Mouse (Mus musculus) heart, embryonic 11.5 days (tissue): ENCODE results near the gene Adad2. TPM values are rescaled to one million over a fixed set of nuclear protein-coding genes. Genes with fewer than 3 reads are reported as not detected.

ENCODE experiments used
- ATAC-seq: fragments of 200-750 bp; cut with Nextera tagmentation; replicated peaks from 2 replicates; pipeline ENCODE4 v1.8.0; 2017; ENCODE audit warnings: moderate library complexity; ENCODE audit not compliant: insufficient number of reproducible peaks, low FRiP score, low TSS enrichment
- H3K27ac ChIP-seq: fragments of 300-500 bp; sonication (generic); 2 replicates; pipeline ENCODE4 v1.5.1; 2014; ENCODE audit warnings: mild to moderate bottlenecking, low read depth, low read length
- H3K27me3 ChIP-seq: fragments of 300-500 bp; sonication (generic); 2 replicates; pipeline ENCODE4 v1.6.1; 2014; ENCODE audit warnings: mild to moderate bottlenecking, low read length, mixed read lengths; ENCODE audit not compliant: control insufficient read depth, insufficient read depth
- H3K36me3 ChIP-seq: fragments of 300-500 bp; sonication (generic); 2 replicates; pipeline ENCODE4 v1.6.1; 2014; ENCODE audit warnings: mild to moderate bottlenecking, low read length, moderate library complexity, mixed read lengths; ENCODE audit not compliant: control insufficient read depth, insufficient read depth
- H3K4me1 ChIP-seq: fragments of 300-500 bp; sonication (generic); 2 replicates; pipeline ENCODE4 v1.6.1; 2014; ENCODE audit warnings: low read length; ENCODE audit not compliant: control insufficient read depth, insufficient read depth
- H3K4me2 ChIP-seq: fragments of 300-500 bp; sonication (generic); 2 replicates; pipeline ENCODE4 v1.6.1; 2014; ENCODE audit warnings: mild to moderate bottlenecking, moderate library complexity
- H3K4me3 ChIP-seq: fragments of 300-500 bp; sonication (generic); 2 replicates; pipeline ENCODE4 v1.5.1; 2014; ENCODE audit warnings: low read depth, low read length
- H3K9ac ChIP-seq: fragments of 300-500 bp; sonication (generic); 2 replicates; pipeline ENCODE4 v1.6.1; 2014; ENCODE audit warnings: mild to moderate bottlenecking, low read depth, low read length, moderate library complexity
- H3K9me3 ChIP-seq: fragments of 300-500 bp; sonication (generic); replicated peaks from 2 replicates; pipeline ENCODE4 v1.6.1; 2016; ENCODE audit warnings: low read length; ENCODE audit not compliant: control insufficient read depth
- WGBS: fragments of 180-500 bp; shearing (Covaris S2); extraction: QIAGEN DNeasy Blood & Tissue Kit; methylation state at CpG from one replicate; pipeline ENCODE4 v1.1.7; 2014; ENCODE audit not compliant: insufficient replicate concordance; 5-methylcytosine and 5-hydroxymethylcytosine counted together
- polyA plus RNA-seq: library from polyadenylated mRNA; unstranded; fragments of >200 nt; fragmentation: Nextera tagmentation; extraction: Ambion mirVana; gene quantifications from 2 replicates; pipeline ENCODE4 v1.2.1, GENCODE M21; 2014

Gene Adad2
- polyA plus RNA-seq, 1 experiment from 2014 or later, result not detected

- Histone ChIP-seq H3K27ac (no peak overlapping the region), H3K9ac (no peak overlapping the region), H3K4me1 (peaks cover 10% of the 10 kb centered on the region), H3K4me2 (no peak overlapping the region), H3K9me3 (no peaks in the 10 kb centered on the region), H3K36me3 (no peaks in the 10 kb centered on the region), H3K27me3 (peaks cover 5% of the 10 kb centered on the region), H3K4me3 (no peak overlapping the region)
- WGBS, result 91% methylated on average over 7 of the region's 7 CpGs
- no peak for ATAC-seq
These were observed 21.1 kb upstream of the Adad2 start for GRCm38 (mm10) chr8:119591456-119591855.

GRCm38 (mm10) chr8:119603771-119604170 lies 8.8 kb upstream of the Adad2 start:
- Histone ChIP-seq H3K4me1 (peaks cover 8% of the 10 kb centered on the region), H3K27ac (no peak overlapping the region), H3K9me3 (no peaks in the 10 kb centered on the region), H3K27me3 (no peaks in the 10 kb centered on the region), H3K9ac (0 out of 2 replicates have a peak overlapping the region, but pooled peaks have one; percentile 82), H3K4me3 (peak overlapping the region; percentile 75; the same call in 1 of the 2 replicates), H3K36me3 (peaks cover 26% of the 10 kb centered on the region), H3K4me2 (peak overlapping the region; percentile 74)
- no peak; the same call in 1 of the 2 replicates for ATAC-seq
- WGBS, result 93% methylated on average over 4 of the region's 4 CpGs

- peak overlapping the region; percentile 74 for H3K4me2 ChIP-seq
- WGBS, result 22% methylated on average over 12 of the region's 12 CpGs
- no peaks in the 10 kb centered on the region for H3K27me3 ChIP-seq
- ATAC-seq, result no peak
- H3K9me3 ChIP-seq, result peaks cover under 1% of the 10 kb centered on the region; the same call in 1 of the 2 replicates
- peaks cover 8% of the 10 kb centered on the region for H3K4me1 ChIP-seq
- H3K36me3 ChIP-seq, result peaks cover 21% of the 10 kb centered on the region
- H3K27ac ChIP-seq, result no peak overlapping the region
- H3K4me3 ChIP-seq, result peak overlapping the region; percentile 75
- H3K9ac ChIP-seq, result peak overlapping the region; percentile 82
These were observed 8.1 kb upstream of the Adad2 start for GRCm38 (mm10) chr8:119604398-119604803.

- ATAC-seq, result peak; percentile 61
- 1% methylated on average over 23 of the region's 23 CpGs for WGBS
- Histone ChIP-seq H3K4me1 (peaks cover 8% of the 10 kb centered on the region), H3K9ac (peak within 1 kb of the TSS; percentile 82), H3K27ac (no peak within 1 kb of the TSS), H3K4me3 (peak within 1 kb of the TSS; percentile 75), H3K27me3 (no peaks in the 10 kb centered on the region), H3K9me3 (peaks cover 2% of the 10 kb centered on the region; the same call in 1 of the 2 replicates), H3K4me2 (peak within 1 kb of the TSS; percentile 74), H3K36me3 (peaks cover 19% of the 10 kb centered on the region)
These were observed 7.6 kb upstream of the Adad2 start, which contains the start of gene Taf1c for GRCm38 (mm10) chr8:119604996-119605395. TSS of gene Taf1c (minus strand) at chr8:119605222.

- ATAC-seq, result no peak
- WGBS, result 72% methylated on average over 2 of the region's 2 CpGs
- Histone ChIP-seq H3K4me2 (no peak overlapping the region), H3K9me3 (peaks cover 2% of the 10 kb centered on the region; the same call in 1 of the 2 replicates), H3K27me3 (no peaks in the 10 kb centered on the region), H3K4me3 (no peak overlapping the region), H3K27ac (no peak overlapping the region), H3K36me3 (peaks cover 8% of the 10 kb centered on the region), H3K9ac (no peak overlapping the region), H3K4me1 (peaks cover 8% of the 10 kb centered on the region)
These were observed 6.3 kb upstream of the Adad2 start for GRCm38 (mm10) chr8:119606224-119606623.

- H3K27me3 ChIP-seq, result 0 out of 2 replicates have a peak, but pooled peaks cover 7% of the 10 kb centered on the region
- H3K4me1 ChIP-seq, result no peaks in the 10 kb centered on the region
- no peak for ATAC-seq
- H3K4me3 ChIP-seq, result no peak overlapping the region
- no peak overlapping the region for H3K4me2 ChIP-seq
- no peaks in the 10 kb centered on the region for H3K9me3 ChIP-seq
- 70% methylated on average over 14 of the region's 14 CpGs for WGBS
- H3K9ac ChIP-seq, result no peak overlapping the region
- no peak overlapping the region for H3K27ac ChIP-seq
- no peaks in the 10 kb centered on the region for H3K36me3 ChIP-seq
These were observed 2.5 kb downstream of the Adad2 start for GRCm38 (mm10) chr8:119615096-119615495.

- H3K27me3 ChIP-seq, result 0 out of 2 replicates have a peak, but pooled peaks cover 7% of the 10 kb centered on the region
- H3K27ac ChIP-seq, result no peak overlapping the region
- 63% methylated on average over 7 of the region's 7 CpGs for WGBS
- no peak for ATAC-seq
- H3K4me1 ChIP-seq, result peaks cover 9% of the 10 kb centered on the region
- no peak overlapping the region for H3K4me2 ChIP-seq
- H3K9me3 ChIP-seq, result no peaks in the 10 kb centered on the region
- no peaks in the 10 kb centered on the region for H3K36me3 ChIP-seq
- H3K4me3 ChIP-seq, result no peak overlapping the region
- no peak overlapping the region for H3K9ac ChIP-seq
These were observed 3.8 kb downstream of the Adad2 start for GRCm38 (mm10) chr8:119616358-119616757.

GRCm38 (mm10) chr8:119616811-119617210 lies 4.3 kb downstream of the Adad2 start:
- 0 out of 2 replicates have a peak, but pooled peaks cover 7% of the 10 kb centered on the region for H3K27me3 ChIP-seq
- WGBS, result 81% methylated on average over 4 of the region's 4 CpGs
- H3K4me1 ChIP-seq, result peaks cover 9% of the 10 kb centered on the region
- no peaks in the 10 kb centered on the region for H3K36me3 ChIP-seq
- ATAC-seq, result no peak
- H3K4me3 ChIP-seq, result no peak overlapping the region
- H3K9me3 ChIP-seq, result no peaks in the 10 kb centered on the region
- no peak overlapping the region for H3K4me2 ChIP-seq
- H3K9ac ChIP-seq, result no peak overlapping the region
- no peak overlapping the region for H3K27ac ChIP-seq

- Histone ChIP-seq H3K4me2 (no peak overlapping the region), H3K36me3 (no peaks in the 10 kb centered on the region), H3K4me3 (no peak overlapping the region), H3K9ac (no peak overlapping the region), H3K9me3 (no peaks in the 10 kb centered on the region), H3K27me3 (0 out of 2 replicates have a peak, but pooled peaks cover 7% of the 10 kb centered on the region), H3K4me1 (peaks cover 9% of the 10 kb centered on the region), H3K27ac (no peak overlapping the region)
- no peak for ATAC-seq
- WGBS, result 84% methylated on average over 5 of the region's 5 CpGs
These were observed 5.0 kb downstream of the Adad2 start for GRCm38 (mm10) chr8:119617586-119617985.
